ENCODE assay signal across 21 mouse cellular contexts in genomic region chr2:136798887-136799430, GRCm38 (mm10).
DNase-seq lines count a peak whose midpoint lies in the region; TF ChIP-seq lines count a peak whose summit lies in the region.
"Had no signal": no experiment of that assay in that cellular context is flagged by ENCODE, and none has a peak within 500 bp of the region (broad histone marks: within the 10 kb centered on the region; RNA-seq: fewer than 3 reads in every experiment).

No protein-coding gene starts in this region.

- H3K27ac ChIP-seq in left cerebral cortex, adult 2 months, result peak overlapping the region; percentile 83
- H3K27ac ChIP-seq: embryonic facial prominence, embryonic 12.5 days; embryonic facial prominence, embryonic 15.5 days; hindbrain, embryonic 12.5 days; hindbrain, embryonic 15.5 days had no signal

- TF ChIP-seq CTCF in left cerebral cortex, adult 2 months (IDR thresholded peaks at IDR 0.05), result no peak

- intact Hi-C loops in left cerebral cortex, adult 2 months (cut with DNase I), result no loop called here
- intact Hi-C loops in left cerebral cortex, postnatal 10 days (cut with DNase I), result no loop called here
- intact Hi-C loops in gastrocnemius, postnatal 36 days (cut with DNase I), result no loop called here

- no peak for DNase-seq in left cerebral cortex, adult 2 months (ENCODE audit: extremely low spot score in 1 of 2, low spot score in 2 of 2)
- no peak for DNase-seq in left cerebral cortex, postnatal 10 days (ENCODE audit: extremely low spot score in 1 of 2, low spot score in 2 of 2)
- peak; percentile 66 for DNase-seq in 3T3-L1 (ENCODE audit: low read depth, low spot score)
- peak; percentile 84 for DNase-seq in brain, adult 2 months (ENCODE audit: low read depth, low spot score)
- peak; percentile 76 for DNase-seq in telencephalon, adult 2 months (ENCODE audit: low read depth, low spot score)
- DNase-seq in gastrocnemius, postnatal 36 days, result no peak
- DNase-seq in urinary bladder, postnatal 14 days (ENCODE audit: low spot score), result no peak
- DNase-seq: adrenal gland, postnatal 10 days; adrenal gland, postnatal 36 days; B cell, adult 2 months; cerebellum, adult 11 months; cerebellum, adult 2 months; cerebellum, adult 9-11 months; cerebellum, postnatal 25 days; forebrain, postnatal 0 days; gastrocnemius, postnatal 10 days; heart, adult 11 months had no signal

- H3K4me3 ChIP-seq in left cerebral cortex, adult 2 months, result no peak overlapping the region
- H3K4me3 ChIP-seq: embryonic facial prominence, embryonic 12.5 days; embryonic facial prominence, embryonic 15.5 days; hindbrain, embryonic 12.5 days; hindbrain, embryonic 15.5 days had no signal

Comparison
In these comparisons a context has a peak if more than half of its experiments do, and no peak if none do; other contexts are left out.
1. DNase-seq: peak in 3T3-L1 (single experiment), brain, adult 2 months (single experiment) and telencephalon, adult 2 months (single experiment); none in left cerebral cortex, adult 2 months (0 of 2), left cerebral cortex, postnatal 10 days (0 of 2), gastrocnemius, postnatal 36 days (0 of 2) and urinary bladder, postnatal 14 days (single experiment).